Mouse (Mus musculus) cerebellum, adult 11 months (tissue): ENCODE results near the gene Cypt3.

Source experiments
- DNase-seq: peaks from one replicate; pipeline ENCODE4 v3.0.0; 2022

Gene Cypt3

DNA sequence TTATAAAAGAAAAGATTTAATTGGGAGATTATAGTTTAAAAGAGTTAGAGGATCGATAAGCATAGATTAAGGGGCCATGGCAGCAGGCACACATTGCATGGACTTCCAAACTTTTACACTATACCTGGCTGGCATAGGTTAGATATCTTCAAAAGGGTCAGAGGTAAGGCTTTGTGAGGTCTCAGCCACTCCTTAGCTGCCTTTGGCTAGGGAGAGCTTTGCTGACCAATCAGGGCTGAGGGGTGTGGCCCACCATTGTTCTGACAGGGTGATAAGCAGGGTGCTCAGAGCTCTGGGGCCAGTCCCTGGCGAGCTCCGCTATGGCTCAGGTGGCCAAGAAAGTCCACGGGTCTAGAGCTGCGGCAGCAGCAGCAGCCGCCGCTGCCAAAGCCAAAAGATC is at the start of gene Cypt3:
Cypt3 (plus strand) TSS at position 301 of the 400 bp plus-strand sequence.
- DNase-seq: no peak

DNA sequence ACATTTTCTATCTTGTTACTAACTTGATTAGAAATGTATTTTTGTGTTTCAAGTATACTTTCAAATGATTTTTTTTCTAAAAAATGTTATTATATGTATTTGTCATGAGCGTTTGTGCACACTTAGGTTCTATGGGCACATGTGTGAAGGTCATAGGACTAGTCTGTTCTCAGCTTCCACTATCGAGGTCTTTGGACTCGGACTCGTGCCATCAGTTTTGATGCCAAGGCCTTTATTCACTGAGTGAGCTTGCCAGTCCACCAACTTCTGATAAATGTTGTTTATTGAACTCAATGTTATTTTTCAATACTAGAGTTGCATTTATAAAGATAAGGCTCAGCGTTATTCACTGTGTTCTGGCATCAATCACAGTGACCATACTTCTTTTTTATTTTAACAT is 42.9 kb upstream of the Cypt3 start:
- no peak for DNase-seq

DNA sequence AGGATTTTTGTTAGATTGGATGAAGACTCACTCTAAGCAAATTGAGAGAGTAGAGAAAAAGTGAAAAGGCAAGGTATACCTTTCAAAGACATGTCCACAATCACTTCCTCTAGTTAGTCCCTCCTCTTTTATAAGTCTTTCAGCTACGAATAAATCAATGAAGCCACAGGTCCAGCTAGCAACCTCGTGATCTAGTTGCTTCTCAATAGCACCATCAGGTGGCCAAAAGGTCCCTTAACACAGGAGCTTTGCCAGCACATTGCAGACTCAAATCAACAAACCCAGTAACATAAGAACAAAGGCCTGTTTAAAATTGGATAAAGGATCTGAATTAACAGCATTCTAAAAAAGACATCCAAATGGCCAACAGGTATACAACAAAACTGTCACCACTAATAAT is 30.0 kb upstream of the Cypt3 start:
- DNase-seq: no peak

DNA sequence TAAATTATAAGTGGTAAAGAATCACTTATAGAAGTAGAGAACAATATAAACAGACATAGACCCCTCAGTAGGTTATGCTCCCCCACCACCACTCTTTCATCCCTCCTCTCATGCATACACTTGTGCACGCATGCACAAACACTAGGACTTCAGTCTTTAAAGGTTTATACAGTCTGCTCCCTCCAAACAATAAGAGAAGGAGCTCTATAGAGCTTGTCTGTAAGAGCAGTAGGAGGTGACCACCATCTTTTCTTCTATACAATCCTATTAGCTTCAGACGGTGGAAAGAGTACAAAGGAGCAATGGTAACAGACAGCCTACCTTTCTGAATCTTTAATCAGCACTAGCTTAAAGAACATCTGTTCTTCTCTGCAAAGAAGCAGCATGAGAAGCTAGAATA is 1.8 kb upstream of the Cypt3 start:
- no peak for DNase-seq

DNA sequence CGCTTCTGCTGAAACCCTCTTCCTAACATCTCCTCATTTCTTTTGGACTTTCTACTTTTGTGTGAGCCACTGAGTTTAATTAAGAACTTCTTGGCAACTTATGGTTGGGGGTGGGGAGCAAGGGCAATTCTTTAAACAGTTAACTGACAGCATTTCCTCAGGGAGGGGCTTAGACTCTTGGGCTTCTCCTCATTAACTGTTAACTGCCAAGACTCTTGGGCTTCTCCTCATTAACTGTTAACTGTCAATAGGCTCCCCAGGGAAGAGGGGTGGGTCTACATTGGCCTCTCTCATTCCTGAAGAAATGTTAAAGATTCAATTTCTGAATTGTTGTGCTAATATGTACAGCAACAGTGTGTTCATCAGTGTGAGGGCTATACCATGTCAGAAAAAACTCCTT is 6.3 kb downstream of the Cypt3 start:
- DNase-seq: no peak

DNA sequence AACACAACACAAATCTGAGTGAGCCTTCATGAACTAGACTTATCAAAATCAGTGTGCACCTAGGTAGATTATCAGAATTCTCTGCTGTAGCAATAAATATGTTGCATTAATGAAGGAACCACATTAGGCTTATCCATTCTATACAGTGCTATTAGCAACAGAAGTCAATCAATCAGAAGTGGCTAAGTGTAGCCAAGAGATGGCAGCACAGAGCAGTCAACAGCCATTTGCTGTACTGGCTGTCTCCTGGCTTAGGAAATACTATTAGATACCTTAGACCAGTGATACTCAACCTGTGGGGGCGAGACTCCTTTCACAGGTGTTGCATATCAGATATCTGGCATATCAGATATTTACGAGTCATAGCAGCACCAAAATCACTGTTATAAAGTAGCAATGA is 41.2 kb downstream of the Cypt3 start:
- DNase-seq: no peak
